Mouse (Mus musculus): ENCODE results near the gene Zdhhc25.

GRCm38 (mm10) chr15:88651019-88651418, 50.9 kb downstream of the Zdhhc25 start:
- TF ChIP-seq CTCF (conservative IDR thresholded peaks at IDR 0.05; ENCODE audit: low read length) (peak; percentile 93), POU5F1 (IDR thresholded peaks at IDR 0.05; ENCODE audit: borderline replicate concordance, low read length) (no peak)

All from E14TG2a.4 (cell line).